Mouse (Mus musculus): ENCODE measurements at regions not wholly inside any gene's neighbourhood (a gene's known extent, or its start where the extent isn't known, plus 50 kb on each side); places are given as distances from the start of the nearest gene placed in this dataset.

GRCm38 (mm10) chr8:54330106-54330505 is 199.3 kb upstream of the Asb5 start:
- ChIA-PET CTCF (no interaction called here), POLR2A (no interaction called here)
- DNase-seq (ENCODE audit: low read depth, low spot score) (no peak), ATAC-seq (no peak)
- H3K27me3 ChIP-seq: peaks cover 5% of the 10 kb centered on the region
- TF ChIP-seq CTCF (IDR thresholded peaks at IDR 0.05): no peak
- in situ Hi-C loops (cut with MboI; ENCODE audit: low pct_unique_long_range_greater_than_20kb): no loop called here

- ATAC-seq (no peak), DNase-seq (ENCODE audit: low read depth, low spot score) (no peak)
- H3K27me3 ChIP-seq: peaks cover 5% of the 10 kb centered on the region
- ChIA-PET CTCF (no interaction called here), POLR2A (no interaction called here)
- in situ Hi-C loops (cut with MboI; ENCODE audit: low pct_unique_long_range_greater_than_20kb): no loop called here
- TF ChIP-seq CTCF (IDR thresholded peaks at IDR 0.05): no peak
Observed at GRCm38 (mm10) chr8:54331883-54332282, 197.5 kb upstream of the Asb5 start.

GRCm38 (mm10) chr8:54351123-54351522 is 178.3 kb upstream of the Asb5 start:
- ATAC-seq (no peak), DNase-seq (ENCODE audit: low read depth, low spot score) (no peak)
- in situ Hi-C loops (cut with MboI; ENCODE audit: low pct_unique_long_range_greater_than_20kb): no loop called here
- TF ChIP-seq CTCF (IDR thresholded peaks at IDR 0.05): no peak
- H3K27me3 ChIP-seq: peaks cover 7% of the 10 kb centered on the region
- ChIA-PET CTCF (no interaction called here), POLR2A (no interaction called here)

- no peak for TF ChIP-seq CTCF (IDR thresholded peaks at IDR 0.05)
- DNase-seq (ENCODE audit: low read depth, low spot score): no peak
- in situ Hi-C loops (cut with MboI; ENCODE audit: low pct_unique_long_range_greater_than_20kb): no loop called here
- ChIA-PET POLR2A (no interaction called here), CTCF (no interaction called here)
- no peaks in the 10 kb centered on the region for H3K27me3 ChIP-seq
- ATAC-seq: no peak
Observed at GRCm38 (mm10) chr8:54361716-54362115, 167.7 kb upstream of the Asb5 start.

GRCm38 (mm10) chr8:54370501-54370900 is 158.9 kb upstream of the Asb5 start:
- no peaks in the 10 kb centered on the region for H3K27me3 ChIP-seq
- TF ChIP-seq CTCF (IDR thresholded peaks at IDR 0.05): no peak
- in situ Hi-C loops (cut with MboI; ENCODE audit: low pct_unique_long_range_greater_than_20kb): no loop called here
- CTCF ChIA-PET: no interaction called here
- no peak for DNase-seq (ENCODE audit: low read depth, low spot score)
- no peak for ATAC-seq
- POLR2A ChIA-PET: no interaction called here

- DNase-seq (ENCODE audit: low read depth, low spot score) (no peak), ATAC-seq (no peak)
- CTCF ChIA-PET: no interaction called here
- TF ChIP-seq CTCF (IDR thresholded peaks at IDR 0.05): no peak
- in situ Hi-C loops (cut with MboI; ENCODE audit: low pct_unique_long_range_greater_than_20kb): no loop called here
- H3K27me3 ChIP-seq: no peaks in the 10 kb centered on the region
- POLR2A ChIA-PET: no interaction called here
Observed at GRCm38 (mm10) chr8:54371073-54371472, 158.3 kb upstream of the Asb5 start.

GRCm38 (mm10) chr8:54372921-54373320 is 156.5 kb upstream of the Asb5 start:
- ChIA-PET CTCF (interaction anchor here (0.7 to 1.4 kb wide), 2 partner anchors 9 to 13 kb away, joined by 3 read pairs; no protein-coding TSS in a partner anchor), POLR2A (no interaction called here)
- no peak for DNase-seq (ENCODE audit: low read depth, low spot score)
- TF ChIP-seq CTCF (IDR thresholded peaks at IDR 0.05): no peak
- no peaks in the 10 kb centered on the region for H3K27me3 ChIP-seq
- ATAC-seq: no peak
- in situ Hi-C loops (cut with MboI; ENCODE audit: low pct_unique_long_range_greater_than_20kb): no loop called here

- no peak for TF ChIP-seq CTCF (IDR thresholded peaks at IDR 0.05)
- DNase-seq (ENCODE audit: low read depth, low spot score): no peak
- in situ Hi-C loops (cut with MboI; ENCODE audit: low pct_unique_long_range_greater_than_20kb): no loop called here
- no peak for ATAC-seq
- ChIA-PET POLR2A (no interaction called here), CTCF (no interaction called here)
- H3K27me3 ChIP-seq: no peaks in the 10 kb centered on the region
Observed at GRCm38 (mm10) chr8:54375373-54376098, 153.8 kb upstream of the Asb5 start.

GRCm38 (mm10) chr8:54380191-54380590 is 149.2 kb upstream of the Asb5 start:
- peaks cover 6% of the 10 kb centered on the region for H3K27me3 ChIP-seq
- in situ Hi-C loops (cut with MboI; ENCODE audit: low pct_unique_long_range_greater_than_20kb): no loop called here
- no peak for TF ChIP-seq CTCF (IDR thresholded peaks at IDR 0.05)
- ATAC-seq (no peak), DNase-seq (ENCODE audit: low read depth, low spot score) (no peak)
- POLR2A ChIA-PET: no interaction called here
- CTCF ChIA-PET: no interaction called here

GRCm38 (mm10) chr8:54392866-54393265 is 136.5 kb upstream of the Asb5 start:
- ChIA-PET CTCF (interaction anchor here (0.9 kb wide), 1 partner anchor 37 kb away, joined by 3 read pairs; no protein-coding TSS in a partner anchor), POLR2A (interaction anchor here (0.6 kb wide), 1 partner anchor 8 kb away, joined by 6 read pairs; no protein-coding TSS in a partner anchor)
- no peak for ATAC-seq
- TF ChIP-seq CTCF (IDR thresholded peaks at IDR 0.05): no peak
- peaks cover 2% of the 10 kb centered on the region for H3K27me3 ChIP-seq
- no peak for DNase-seq (ENCODE audit: low read depth, low spot score)
- in situ Hi-C loops (cut with MboI; ENCODE audit: low pct_unique_long_range_greater_than_20kb): no loop called here

- POLR2A ChIA-PET: interaction anchor here (0.6 kb wide), 2 partner anchors 7 to 24 kb away, joined by 4 to 6 read pairs; no protein-coding TSS in a partner anchor
- ATAC-seq (no peak), DNase-seq (ENCODE audit: low read depth, low spot score) (no peak)
- CTCF ChIA-PET: interaction anchor here (0.9 kb wide), 1 partner anchor 38 kb away, joined by 3 read pairs; no protein-coding TSS in a partner anchor
- no peak for TF ChIP-seq CTCF (IDR thresholded peaks at IDR 0.05)
- peaks cover 5% of the 10 kb centered on the region for H3K27me3 ChIP-seq
- in situ Hi-C loops (cut with MboI; ENCODE audit: low pct_unique_long_range_greater_than_20kb): no loop called here
Observed at GRCm38 (mm10) chr8:54393466-54394197, 135.7 kb upstream of the Asb5 start.

Data from Patski (cell line).